Mouse (Mus musculus): ENCODE measurements around the gene Rreb1. TPM values are rescaled to one million over a fixed set of nuclear protein-coding genes. Genes with fewer than 3 reads are reported as not detected.
"Not testable (repeated sequence)": the region's sequence is repeated elsewhere in the genome, so short reads cannot be mapped to it uniquely, and the experiment has no call there.

The Rreb1 gene
- polyA plus RNA-seq, 1 experiment from 2014 or later: 5.3 TPM

DNA sequence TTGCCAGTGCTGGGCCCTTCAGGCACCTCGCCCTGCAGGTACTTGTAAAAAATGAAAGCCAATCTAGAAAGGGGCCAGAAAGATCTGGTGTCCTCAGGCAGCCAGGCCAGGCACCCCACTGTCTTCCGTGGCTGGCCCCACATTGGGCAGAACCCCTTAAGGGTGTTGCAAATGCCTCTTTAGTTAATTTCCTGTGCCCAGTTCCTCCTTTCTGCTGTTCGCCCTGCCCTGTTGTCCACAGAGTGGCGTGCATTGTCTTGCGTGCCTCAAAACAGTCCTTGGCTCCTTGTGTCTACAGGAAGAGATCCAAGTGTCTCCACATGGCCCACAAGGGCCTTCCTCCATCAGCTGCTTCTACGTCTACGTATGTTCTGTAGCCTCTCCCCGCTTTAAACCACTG is 55.3 kb downstream of the Rreb1 start:
- no peak for ATAC-seq (ENCODE audit: low FRiP score)
- WGBS: 68% methylated on average over 8 of the region's 8 CpGs
- Histone ChIP-seq H3K4me1 (peaks cover 21% of the 10 kb centered on the region), H3K27ac (no peak overlapping the region), H3K9ac (no peak overlapping the region), H3K36me3 (replicated peaks) (no peaks in the 10 kb centered on the region), H3K9me3 (no peaks in the 10 kb centered on the region), H3K4me2 (no peak overlapping the region), H3K27me3 (peaks cover 42% of the 10 kb centered on the region), H3K4me3 (replicated peaks) (no peak overlapping the region)

DNA sequence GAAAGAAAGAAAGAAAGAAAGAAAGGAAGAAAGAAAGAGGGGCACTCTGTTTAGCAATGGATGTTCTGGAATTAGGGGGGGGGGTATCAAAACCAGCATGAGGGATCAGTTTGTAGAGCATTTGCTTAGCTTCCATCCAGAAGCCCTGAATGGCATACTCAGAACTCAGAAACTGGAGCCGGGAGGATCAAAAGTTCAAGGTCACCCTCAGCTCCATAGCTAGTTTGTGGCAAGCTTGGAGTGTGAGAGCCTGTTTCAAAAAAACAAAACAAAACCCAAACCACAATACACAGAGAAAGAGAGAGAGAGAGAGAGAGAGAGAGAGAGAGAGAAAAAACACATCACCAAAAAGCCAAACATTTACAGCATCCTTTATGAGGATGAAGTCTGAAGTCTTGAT is 57.1 kb downstream of the Rreb1 start:
- no peak for ATAC-seq (ENCODE audit: low FRiP score)
- Histone ChIP-seq H3K4me1 (peaks cover 17% of the 10 kb centered on the region), H3K4me2 (no peak overlapping the region), H3K9ac (no peak overlapping the region), H3K36me3 (replicated peaks) (no peaks in the 10 kb centered on the region), H3K9me3 (no peaks in the 10 kb centered on the region), H3K27me3 (peaks cover 36% of the 10 kb centered on the region), H3K27ac (no peak overlapping the region), H3K4me3 (replicated peaks) (no peak overlapping the region)
- WGBS: 100% methylated on average over 1 of the region's 1 CpGs

DNA sequence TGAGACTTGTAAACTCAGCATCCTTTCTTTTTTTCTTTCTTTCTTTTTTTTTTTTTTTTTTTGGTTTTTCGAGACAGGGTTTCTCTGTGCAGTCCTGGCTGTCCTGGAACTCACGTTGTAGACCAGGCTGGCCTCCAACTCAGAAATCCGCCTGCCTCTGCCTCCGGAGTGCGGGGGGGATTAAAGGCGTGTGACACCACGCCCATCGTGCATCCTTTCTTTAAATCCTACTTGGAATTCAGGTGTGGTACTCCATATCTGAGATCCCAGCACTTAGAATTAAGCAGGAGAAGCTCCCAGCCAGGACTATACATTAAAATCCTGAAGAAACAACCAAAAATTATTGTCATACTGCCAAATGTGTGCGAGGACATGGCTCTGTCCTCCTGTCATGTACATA is 57.6 kb downstream of the Rreb1 start:
- not testable (repeated sequence) for ATAC-seq (ENCODE audit: low FRiP score); H3K9ac ChIP-seq; H3K4me3 ChIP-seq (replicated peaks); H3K4me2 ChIP-seq; H3K36me3 ChIP-seq (replicated peaks); H3K9me3 ChIP-seq; H3K27ac ChIP-seq
- Histone ChIP-seq H3K27me3 (peaks cover 31% of the 10 kb centered on the region), H3K4me1 (peaks cover 16% of the 10 kb centered on the region)
- 92% methylated on average over 9 of the region's 9 CpGs for WGBS

DNA sequence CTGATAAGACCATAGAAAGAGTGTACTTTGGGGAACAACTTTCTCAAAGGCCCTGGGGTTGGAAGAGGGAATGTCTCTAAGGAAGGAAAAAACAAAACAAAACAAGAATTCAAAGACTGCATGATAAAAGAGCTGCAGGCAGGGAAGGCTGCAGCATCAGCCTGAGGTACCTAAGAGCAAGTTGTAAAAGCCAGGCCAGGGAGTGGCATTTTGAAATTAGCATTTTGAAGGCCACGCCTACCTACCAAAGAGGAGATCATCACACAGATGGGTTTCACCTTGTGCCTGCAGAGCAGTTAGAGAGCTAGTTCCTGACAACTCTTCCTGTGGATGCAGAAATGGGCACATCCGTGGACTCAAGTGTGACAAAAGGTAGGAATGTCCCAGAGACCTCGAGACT is 59.2 kb downstream of the Rreb1 start:
- Histone ChIP-seq H3K9ac (no peak overlapping the region), H3K4me2 (no peak overlapping the region), H3K4me1 (peaks cover 2% of the 10 kb centered on the region; the same call in 1 of the 2 replicates), H3K27me3 (peaks cover 15% of the 10 kb centered on the region), H3K4me3 (replicated peaks) (no peak overlapping the region), H3K36me3 (replicated peaks) (no peaks in the 10 kb centered on the region), H3K27ac (no peak overlapping the region), H3K9me3 (no peaks in the 10 kb centered on the region)
- WGBS: 67% methylated on average over 3 of the region's 3 CpGs
- no peak for ATAC-seq (ENCODE audit: low FRiP score)

DNA sequence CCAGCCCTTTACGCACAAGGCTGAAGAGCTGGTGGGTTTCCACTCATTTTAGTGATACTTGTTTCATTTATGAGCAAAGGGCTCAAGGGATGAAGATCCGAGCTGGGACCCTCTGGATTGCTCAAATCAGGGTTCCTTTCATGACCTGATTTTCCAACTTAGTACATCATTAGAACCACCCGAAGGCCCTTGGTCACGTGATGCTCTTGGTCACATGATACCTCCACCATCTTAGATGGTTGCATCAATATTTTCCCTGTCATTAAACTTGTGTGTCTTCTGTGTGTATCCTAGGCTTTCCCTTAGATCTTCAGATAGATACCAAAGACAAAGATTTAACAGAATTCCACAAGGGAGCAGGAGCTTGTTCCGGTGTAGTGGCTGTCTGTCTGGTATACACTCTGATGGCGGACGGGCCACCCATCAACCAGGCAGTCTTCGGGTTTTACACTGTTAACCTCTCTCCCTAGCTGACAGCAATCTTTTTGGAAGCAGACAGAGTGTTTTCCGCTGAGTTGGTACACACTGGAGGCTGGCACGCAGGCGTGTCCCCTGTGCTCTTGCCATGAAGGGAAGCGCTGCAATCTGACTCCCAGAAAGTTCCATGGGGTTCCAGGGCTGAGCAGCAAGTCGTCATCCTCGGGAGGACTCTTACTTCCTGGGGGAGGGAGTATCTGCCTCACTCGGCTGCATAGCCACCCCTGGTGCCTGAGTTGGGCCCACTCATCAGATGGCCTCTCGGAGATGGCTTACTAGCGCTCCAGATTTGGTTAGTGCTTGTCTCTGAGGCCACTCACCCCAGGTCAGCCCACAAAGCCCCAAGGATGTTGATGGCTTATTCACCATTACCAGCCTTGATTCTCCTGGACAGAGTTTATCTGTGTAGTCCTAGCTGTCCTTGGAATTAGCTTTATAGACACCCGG is 60.3 kb downstream of the Rreb1 start:
- no peaks in the 10 kb centered on the region for H3K36me3 ChIP-seq (replicated peaks)
- no peak overlapping the region for H3K4me2 ChIP-seq
- no peak for ATAC-seq (ENCODE audit: low FRiP score)
- no peak overlapping the region for H3K9ac ChIP-seq
- no peak overlapping the region for H3K4me3 ChIP-seq (replicated peaks)
- H3K27me3 ChIP-seq: peaks cover 5% of the 10 kb centered on the region
- no peaks in the 10 kb centered on the region for H3K9me3 ChIP-seq
- 88% methylated on average over 18 of the region's 18 CpGs for WGBS
- no peaks in the 10 kb centered on the region; the same call in 1 of the 2 replicates for H3K4me1 ChIP-seq
- no peak overlapping the region for H3K27ac ChIP-seq

DNA sequence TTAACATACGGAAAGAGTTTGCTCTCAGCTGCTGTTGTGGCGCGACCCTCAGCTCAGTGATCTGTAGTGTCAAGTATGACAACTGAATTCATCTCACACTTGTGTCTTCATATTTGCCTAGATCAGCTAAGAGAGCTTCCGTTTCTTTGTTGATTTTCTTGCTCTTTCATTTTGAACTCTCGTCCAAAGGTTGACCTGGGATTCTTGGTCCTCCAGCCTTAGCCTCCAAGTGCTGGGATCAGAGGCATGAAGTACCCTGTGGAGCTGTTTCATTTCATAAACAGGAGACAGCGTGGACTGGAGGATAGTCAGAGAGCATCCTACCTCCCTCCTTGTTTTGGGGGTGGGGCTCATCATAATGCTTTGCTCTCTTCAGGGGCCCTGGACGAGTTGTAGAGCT is 65.0 kb downstream of the Rreb1 start:
- ATAC-seq (ENCODE audit: low FRiP score): no peak
- no peak overlapping the region for H3K9ac ChIP-seq
- H3K27me3 ChIP-seq: no peaks in the 10 kb centered on the region
- H3K36me3 ChIP-seq (replicated peaks): no peaks in the 10 kb centered on the region
- no peak overlapping the region for H3K27ac ChIP-seq
- H3K9me3 ChIP-seq: no peaks in the 10 kb centered on the region
- H3K4me2 ChIP-seq: no peak overlapping the region
- WGBS: 86% methylated on average over 7 of the region's 7 CpGs
- H3K4me3 ChIP-seq (replicated peaks): no peak overlapping the region
- peaks cover 5% of the 10 kb centered on the region; the same call in 1 of the 2 replicates for H3K4me1 ChIP-seq

DNA sequence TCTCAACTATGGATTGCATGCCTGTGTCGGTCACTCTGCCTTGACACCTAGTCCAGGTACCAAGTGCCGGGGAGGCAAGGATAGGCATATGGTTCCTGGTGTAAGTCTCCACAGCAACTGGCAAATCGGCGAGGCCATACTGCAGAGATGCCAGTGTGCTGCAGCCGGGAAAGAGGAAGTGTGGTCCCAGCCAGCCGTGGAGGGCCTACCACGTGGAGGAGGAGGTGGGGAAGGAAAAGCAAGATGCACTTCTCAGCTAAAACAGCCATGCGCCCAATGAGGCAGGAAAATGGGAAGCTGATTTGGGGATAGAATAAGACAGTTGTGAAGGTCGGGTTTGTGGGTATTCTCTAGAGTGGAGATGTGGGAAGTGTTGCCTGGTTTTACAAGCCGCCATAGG is 65.6 kb downstream of the Rreb1 start:
- H3K9me3 ChIP-seq: no peaks in the 10 kb centered on the region
- 85% methylated on average over 10 of the region's 10 CpGs for WGBS
- H3K36me3 ChIP-seq (replicated peaks): no peaks in the 10 kb centered on the region
- no peak overlapping the region for H3K4me3 ChIP-seq (replicated peaks)
- ATAC-seq (ENCODE audit: low FRiP score): no peak
- H3K4me2 ChIP-seq: no peak overlapping the region
- no peaks in the 10 kb centered on the region for H3K27me3 ChIP-seq
- no peak overlapping the region for H3K9ac ChIP-seq
- H3K4me1 ChIP-seq: peaks cover 5% of the 10 kb centered on the region; the same call in 1 of the 2 replicates
- no peak overlapping the region for H3K27ac ChIP-seq

DNA sequence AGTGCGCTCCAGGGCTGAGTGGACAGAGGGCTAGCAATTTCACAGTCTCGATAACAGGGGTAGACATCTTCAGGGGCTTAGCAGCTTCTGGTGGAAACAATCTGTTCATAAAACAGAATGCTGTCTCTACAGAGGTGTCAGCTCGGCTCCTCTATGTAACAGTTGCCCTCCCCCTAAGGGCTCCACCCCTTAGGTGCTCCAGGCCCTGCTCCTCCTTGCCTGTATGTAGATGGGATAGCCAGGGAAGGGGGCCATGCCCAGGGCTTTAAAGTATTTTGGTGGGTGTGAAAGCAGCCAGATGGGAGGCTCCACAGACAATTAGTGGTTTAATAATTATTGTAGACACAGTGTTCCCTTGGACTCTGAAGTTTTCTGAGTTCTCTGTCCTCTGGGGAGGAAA is 67.0 kb downstream of the Rreb1 start:
- Histone ChIP-seq H3K4me2 (no peak overlapping the region), H3K4me1 (peaks cover 5% of the 10 kb centered on the region; the same call in 1 of the 2 replicates), H3K27ac (no peak overlapping the region), H3K27me3 (no peaks in the 10 kb centered on the region), H3K4me3 (replicated peaks) (no peak overlapping the region), H3K9me3 (no peaks in the 10 kb centered on the region), H3K9ac (no peak overlapping the region), H3K36me3 (replicated peaks) (no peaks in the 10 kb centered on the region)
- ATAC-seq (ENCODE audit: low FRiP score): no peak
- WGBS: 81% methylated on average over 3 of the region's 3 CpGs

DNA sequence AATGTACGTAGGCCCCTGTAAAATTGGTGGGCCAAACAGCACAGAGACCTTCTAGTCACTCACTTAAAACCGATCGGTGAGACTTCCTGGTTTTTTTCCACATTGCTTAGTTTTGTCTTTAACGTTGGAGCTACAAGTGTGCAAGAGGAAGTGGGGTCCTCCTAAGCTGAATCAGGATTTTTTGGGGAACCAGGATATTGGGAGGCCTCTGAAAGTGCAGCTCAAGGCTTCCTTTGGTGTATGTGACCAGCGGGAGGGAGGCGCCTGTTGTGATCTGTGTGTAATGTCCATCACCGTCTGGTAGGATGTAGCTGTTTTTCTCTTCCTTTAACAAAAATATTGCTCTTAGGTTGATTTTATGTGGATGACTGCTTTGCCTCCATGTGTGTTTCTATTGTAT is 67.4 kb downstream of the Rreb1 start:
- no peak overlapping the region for H3K4me2 ChIP-seq
- H3K9me3 ChIP-seq: no peaks in the 10 kb centered on the region
- no peaks in the 10 kb centered on the region for H3K27me3 ChIP-seq
- H3K4me3 ChIP-seq (replicated peaks): no peak overlapping the region
- 90% methylated on average over 7 of the region's 7 CpGs for WGBS
- no peak for ATAC-seq (ENCODE audit: low FRiP score)
- peaks cover 5% of the 10 kb centered on the region; the same call in 1 of the 2 replicates for H3K4me1 ChIP-seq
- no peak overlapping the region for H3K27ac ChIP-seq
- H3K36me3 ChIP-seq (replicated peaks): no peaks in the 10 kb centered on the region
- H3K9ac ChIP-seq: no peak overlapping the region

DNA sequence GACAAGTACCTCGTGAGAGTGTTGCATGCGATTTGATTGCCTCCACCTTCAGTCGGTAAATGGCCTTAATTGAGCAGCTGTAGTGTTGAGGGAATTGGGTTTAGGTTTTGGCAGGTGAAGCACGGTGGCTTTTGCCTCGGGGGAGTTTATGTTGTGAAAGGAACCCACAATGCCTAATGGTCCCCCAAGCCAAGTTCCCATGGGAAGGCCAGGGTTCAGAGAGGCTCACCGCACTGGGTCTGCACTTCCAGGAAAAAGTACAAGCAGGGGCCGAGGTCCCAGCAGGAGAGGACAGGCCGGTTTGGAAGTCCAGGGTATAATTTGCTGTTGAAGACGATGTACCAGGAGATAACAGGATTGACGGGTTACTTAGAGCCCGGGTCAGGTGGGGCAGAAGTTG is 68.3 kb downstream of the Rreb1 start:
- Histone ChIP-seq H3K27me3 (no peaks in the 10 kb centered on the region), H3K4me1 (peaks cover 5% of the 10 kb centered on the region; the same call in 1 of the 2 replicates), H3K36me3 (replicated peaks) (no peaks in the 10 kb centered on the region), H3K9ac (no peak overlapping the region), H3K9me3 (no peaks in the 10 kb centered on the region), H3K27ac (no peak overlapping the region), H3K4me3 (replicated peaks) (no peak overlapping the region), H3K4me2 (no peak overlapping the region)
- 82% methylated on average over 11 of the region's 11 CpGs for WGBS
- no peak for ATAC-seq (ENCODE audit: low FRiP score)

DNA sequence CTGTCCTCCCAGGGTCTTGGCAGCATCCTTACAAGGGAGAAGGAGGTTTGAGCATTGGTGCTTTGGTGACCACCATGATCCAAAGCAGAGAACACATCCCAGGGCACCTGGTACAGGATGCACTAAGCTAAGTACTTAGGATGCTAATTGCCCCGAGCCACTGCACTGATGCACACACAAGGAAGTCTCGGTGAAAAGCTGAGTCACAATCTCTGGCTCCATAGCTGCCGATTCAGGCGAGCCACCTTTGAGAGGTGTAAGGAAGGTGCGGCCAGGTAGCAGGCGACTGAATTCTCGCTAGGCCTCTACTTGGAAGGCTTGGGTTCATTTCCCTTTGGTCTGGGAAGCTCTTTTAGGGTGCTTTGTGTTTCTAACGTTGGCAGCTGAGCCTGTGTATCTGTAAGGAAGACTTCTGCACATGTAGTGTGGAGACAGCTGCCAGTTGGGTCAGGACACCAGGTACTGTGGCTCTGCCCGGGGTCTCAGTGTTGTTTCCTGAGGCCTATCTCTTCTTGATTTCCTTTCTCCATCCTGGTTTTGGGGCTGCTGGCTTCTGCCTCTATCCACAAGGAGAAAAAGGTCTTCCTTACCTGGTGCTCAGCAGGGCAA is 68.9 kb downstream of the Rreb1 start:
- Histone ChIP-seq H3K4me1 (peaks cover 5% of the 10 kb centered on the region; the same call in 1 of the 2 replicates), H3K9ac (no peak overlapping the region), H3K36me3 (replicated peaks) (no peaks in the 10 kb centered on the region), H3K27me3 (no peaks in the 10 kb centered on the region), H3K9me3 (no peaks in the 10 kb centered on the region), H3K27ac (no peak overlapping the region), H3K4me2 (no peak overlapping the region), H3K4me3 (replicated peaks) (no peak overlapping the region)
- ATAC-seq (ENCODE audit: low FRiP score): no peak
- 72% methylated on average over 9 of the region's 9 CpGs for WGBS

DNA sequence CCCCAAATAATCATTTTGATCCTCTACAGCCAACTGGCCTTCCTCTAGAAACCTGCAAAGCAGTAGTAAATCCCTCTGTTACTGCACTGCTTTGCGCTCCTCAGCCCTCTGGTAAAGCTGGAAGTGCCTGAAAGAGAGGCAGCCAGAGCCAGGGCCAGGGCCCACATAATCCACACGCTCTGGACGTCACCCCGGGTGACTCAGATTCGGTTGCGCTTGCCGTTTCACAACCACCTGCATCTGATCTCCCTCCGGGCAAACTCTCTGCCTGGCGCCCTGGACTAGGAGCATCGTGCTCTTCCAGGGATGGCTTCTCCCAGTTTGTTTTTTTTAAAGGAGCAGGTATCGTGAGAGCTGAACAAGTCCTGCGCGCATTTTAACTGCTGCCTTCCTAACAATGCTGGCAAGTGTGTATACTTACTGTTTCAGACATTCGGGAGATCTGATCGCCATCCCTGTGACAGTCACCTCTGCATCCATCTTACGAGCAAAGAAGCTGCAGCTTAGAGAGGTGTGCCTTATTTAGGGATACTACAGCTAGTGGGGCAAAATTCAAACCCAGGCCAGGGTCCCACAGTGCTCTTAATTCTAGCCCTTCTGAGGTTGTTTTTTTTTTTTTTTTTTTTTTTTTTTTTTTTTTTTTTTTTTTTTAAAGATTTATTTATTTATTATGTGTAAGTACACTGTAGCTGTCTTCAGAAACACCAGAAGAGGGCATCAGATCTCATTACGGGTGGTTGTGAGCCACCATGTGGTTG is 69.6 kb downstream of the Rreb1 start:
- Histone ChIP-seq H3K9me3 (no peaks in the 10 kb centered on the region), H3K27ac (no peak overlapping the region), H3K4me1 (peaks cover 5% of the 10 kb centered on the region; the same call in 1 of the 2 replicates), H3K4me3 (replicated peaks) (no peak overlapping the region), H3K27me3 (no peaks in the 10 kb centered on the region), H3K4me2 (no peak overlapping the region), H3K9ac (no peak overlapping the region), H3K36me3 (replicated peaks) (no peaks in the 10 kb centered on the region)
- 69% methylated on average over 16 of the region's 17 CpGs for WGBS
- no peak for ATAC-seq (ENCODE audit: low FRiP score)

All from forebrain, embryonic 12.5 days (tissue).